Mouse (Mus musculus) embryonic facial prominence, embryonic 11.5 days (tissue): ENCODE results near the gene Azi2. TPM values are rescaled to one million over a fixed set of nuclear protein-coding genes. Genes with fewer than 3 reads are reported as not detected.
A peak's percentile ranks its signal among the peaks of the same experiment; 100 is the strongest.

Experiments
- ATAC-seq: fragments of 200-750 bp; cut with Nextera tagmentation; replicated peaks from 2 replicates; pipeline ENCODE4 v1.8.0; 2017; ENCODE audit warnings: low read depth; ENCODE audit not compliant: insufficient number of reproducible peaks, low FRiP score, low TSS enrichment
- DNase-seq: peaks from one replicate; pipeline ENCODE4 v3.0.0-alpha.2; 2015; ENCODE audit warnings: low spot score
- H3K27ac ChIP-seq: fragments of 300-500 bp; sonication (generic); replicated peaks from 2 replicates; pipeline ENCODE4 v1.5.1; 2014; ENCODE audit warnings: mild to moderate bottlenecking, low read depth, low read length, control low read depth
- H3K27me3 ChIP-seq: fragments of 300-500 bp; sonication (generic); 2 replicates; pipeline ENCODE4 v1.6.1; 2014; ENCODE audit warnings: mild to moderate bottlenecking, low read length, moderate library complexity, mixed read lengths; ENCODE audit not compliant: control insufficient read depth, insufficient read depth
- H3K36me3 ChIP-seq: fragments of 300-500 bp; sonication (generic); replicated peaks from 2 replicates; pipeline ENCODE4 v1.6.1; 2014; ENCODE audit warnings: low read depth, mild to moderate bottlenecking, low read length, moderate library complexity, mixed read lengths; ENCODE audit not compliant: control insufficient read depth, insufficient read depth
- H3K4me1 ChIP-seq: fragments of 300-500 bp; sonication (generic); 2 replicates; pipeline ENCODE4 v1.6.1; 2014; ENCODE audit warnings: low read length, mixed read lengths; ENCODE audit not compliant: control insufficient read depth, insufficient read depth
- H3K4me2 ChIP-seq: fragments of 300-500 bp; sonication (generic); 2 replicates; pipeline ENCODE4 v1.6.1; 2014; ENCODE audit warnings: low read depth, mild to moderate bottlenecking, control low read depth, low read length, moderate library complexity
- H3K4me3 ChIP-seq: fragments of 300-500 bp; sonication (generic); 2 replicates; pipeline ENCODE4 v1.5.1; 2014; ENCODE audit warnings: low read depth, low read length, control low read depth
- H3K9ac ChIP-seq: fragments of 300-500 bp; sonication (generic); replicated peaks from 2 replicates; pipeline ENCODE4 v1.6.1; 2014; ENCODE audit warnings: mild to moderate bottlenecking, control low read depth, low read length
- H3K9me3 ChIP-seq: fragments of 300-500 bp; sonication (generic); replicated peaks from 2 replicates; pipeline ENCODE4 v1.6.1; 2016; ENCODE audit warnings: mild to moderate bottlenecking, low read length, inconsistent platforms, mixed read lengths; ENCODE audit not compliant: control insufficient read depth
- WGBS: fragments of 180-500 bp; shearing (Covaris S2); extraction: QIAGEN DNeasy Blood & Tissue Kit; methylation state at CpG from one replicate; pipeline ENCODE4 v1.1.7; 2014; 5-methylcytosine and 5-hydroxymethylcytosine counted together
- polyA plus RNA-seq: library from polyadenylated mRNA; unstranded; fragments of >200 nt; fragmentation: Nextera tagmentation; extraction: Ambion mirVana; gene quantifications from 2 replicates; pipeline ENCODE4 v1.2.1, GENCODE M21; 2014

Gene Azi2
- polyA plus RNA-seq, 1 experiment from 2014 or later: 80.7 TPM

GRCm38 (mm10) chr9:118030252-118030651 lies 10.0 kb upstream of the Azi2 start:
- Histone ChIP-seq H3K27me3 (no peaks in the 10 kb centered on the region), H3K9ac (no peak overlapping the region), H3K27ac (no peak overlapping the region), H3K4me1 (no peaks in the 10 kb centered on the region), H3K36me3 (no peaks in the 10 kb centered on the region), H3K9me3 (no peaks in the 10 kb centered on the region), H3K4me2 (no peak overlapping the region), H3K4me3 (no peak overlapping the region)
- ATAC-seq: no peak
- no peak for DNase-seq
- 84% methylated on average over 1 of the region's 1 CpGs for WGBS

- Histone ChIP-seq H3K4me3 (no peak overlapping the region), H3K36me3 (no peaks in the 10 kb centered on the region), H3K4me1 (no peaks in the 10 kb centered on the region), H3K9ac (no peak overlapping the region), H3K4me2 (no peak overlapping the region), H3K9me3 (no peaks in the 10 kb centered on the region), H3K27ac (no peak overlapping the region), H3K27me3 (no peaks in the 10 kb centered on the region)
- 44% methylated on average over 2 of the region's 2 CpGs for WGBS
- DNase-seq: no peak
- no peak for ATAC-seq
Observed at GRCm38 (mm10) chr9:118031694-118032093, 8.6 kb upstream of the Azi2 start.

- Histone ChIP-seq H3K9ac (no peak overlapping the region), H3K36me3 (no peaks in the 10 kb centered on the region), H3K9me3 (no peaks in the 10 kb centered on the region), H3K4me1 (no peaks in the 10 kb centered on the region), H3K4me3 (no peak overlapping the region), H3K27me3 (no peaks in the 10 kb centered on the region), H3K27ac (no peak overlapping the region), H3K4me2 (no peak overlapping the region)
- ATAC-seq (no peak), DNase-seq (no peak)
- WGBS: 88% methylated on average over 3 of the region's 3 CpGs
Observed at GRCm38 (mm10) chr9:118034990-118035389, 5.3 kb upstream of the Azi2 start.

- DNase-seq: peak; percentile 17
- Histone ChIP-seq H3K36me3 (no peaks in the 10 kb centered on the region), H3K4me1 (no peaks in the 10 kb centered on the region), H3K4me2 (peak overlapping the region; percentile 61), H3K9ac (peak overlapping the region; percentile 84), H3K27me3 (no peaks in the 10 kb centered on the region), H3K9me3 (no peaks in the 10 kb centered on the region), H3K27ac (peak overlapping the region; percentile 82), H3K4me3 (peak overlapping the region; percentile 80)
- WGBS: 4% methylated on average over 21 of the region's 21 CpGs
- no peak for ATAC-seq
Observed at GRCm38 (mm10) chr9:118041022-118041400, 712 bp downstream of the Azi2 start.

- Histone ChIP-seq H3K9me3 (no peaks in the 10 kb centered on the region), H3K4me1 (no peaks in the 10 kb centered on the region), H3K27ac (no peak overlapping the region), H3K4me3 (peak overlapping the region; percentile 80), H3K27me3 (no peaks in the 10 kb centered on the region), H3K36me3 (no peaks in the 10 kb centered on the region), H3K9ac (no peak overlapping the region), H3K4me2 (peak overlapping the region; percentile 61)
- 35% methylated on average over 5 of the region's 5 CpGs for WGBS
- ATAC-seq (no peak), DNase-seq (peak; percentile 2)
Observed at GRCm38 (mm10) chr9:118041646-118042045, 1.3 kb downstream of the Azi2 start.

GRCm38 (mm10) chr9:118042738-118043137 lies 2.4 kb downstream of the Azi2 start:
- Histone ChIP-seq H3K27ac (no peak overlapping the region), H3K4me2 (no peak overlapping the region), H3K9ac (no peak overlapping the region), H3K4me3 (no peak overlapping the region), H3K4me1 (no peaks in the 10 kb centered on the region), H3K27me3 (no peaks in the 10 kb centered on the region), H3K36me3 (no peaks in the 10 kb centered on the region; the same call in 1 of the 2 replicates), H3K9me3 (no peaks in the 10 kb centered on the region)
- 91% methylated on average over 4 of the region's 4 CpGs for WGBS
- DNase-seq (no peak), ATAC-seq (no peak)

GRCm38 (mm10) chr9:118043581-118043980 lies 3.3 kb downstream of the Azi2 start:
- no peak overlapping the region for H3K27ac ChIP-seq
- H3K27me3 ChIP-seq: no peaks in the 10 kb centered on the region
- WGBS: 94% methylated on average over 3 of the region's 3 CpGs
- DNase-seq (no peak), ATAC-seq (no peak)
- H3K9ac ChIP-seq: no peak overlapping the region
- no peaks in the 10 kb centered on the region for H3K4me1 ChIP-seq
- H3K4me2 ChIP-seq: no peak overlapping the region
- H3K4me3 ChIP-seq: no peak overlapping the region
- H3K9me3 ChIP-seq: no peaks in the 10 kb centered on the region
- no peaks in the 10 kb centered on the region; the same call in 1 of the 2 replicates for H3K36me3 ChIP-seq

- Histone ChIP-seq H3K36me3 (no peaks in the 10 kb centered on the region; the same call in 1 of the 2 replicates), H3K4me3 (no peak overlapping the region), H3K4me2 (no peak overlapping the region), H3K27ac (no peak overlapping the region), H3K4me1 (no peaks in the 10 kb centered on the region), H3K9me3 (no peaks in the 10 kb centered on the region), H3K9ac (no peak overlapping the region), H3K27me3 (no peaks in the 10 kb centered on the region)
- ATAC-seq (no peak), DNase-seq (no peak)
- WGBS: 83% methylated on average over 1 of the region's 1 CpGs
Observed at GRCm38 (mm10) chr9:118045011-118045533, 4.8 kb downstream of the Azi2 start.
